Mouse (Mus musculus): Measurements from ENCODE around the gene Fbxw10.

Gene Fbxw10

DNA sequence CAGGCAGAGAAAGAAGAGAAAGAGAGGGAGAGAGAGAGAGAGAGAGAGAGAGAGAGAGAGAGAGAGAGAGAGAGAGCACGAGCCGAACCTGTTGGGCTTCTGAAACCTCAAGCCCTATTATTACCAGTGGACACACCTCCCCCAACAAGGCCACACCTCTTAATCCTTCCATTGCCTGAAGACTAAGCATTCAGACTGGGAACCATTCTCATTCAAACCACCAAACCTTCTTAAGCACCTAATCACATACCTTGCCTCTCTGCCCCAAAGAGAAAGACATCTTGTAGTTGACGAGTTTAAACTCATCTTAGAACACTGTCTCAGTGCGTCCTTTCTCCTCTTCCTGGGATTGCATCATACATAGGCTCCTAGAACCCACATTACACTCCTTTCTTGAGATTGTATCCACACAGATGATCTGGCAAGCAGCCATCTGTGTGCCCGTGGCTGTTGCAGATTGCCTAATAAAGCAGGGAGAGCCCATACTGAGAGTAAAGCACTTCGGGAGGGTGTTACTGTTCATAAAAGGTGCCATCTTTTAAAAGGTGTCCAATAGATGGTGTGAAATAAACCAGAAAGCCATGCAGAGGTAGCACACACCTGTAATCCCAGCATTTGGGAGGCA lies 57.1 kb downstream of the Fbxw10 start:
- DNase-seq (ENCODE audit: low spot score in 2 of 2) = no peak

DNA sequence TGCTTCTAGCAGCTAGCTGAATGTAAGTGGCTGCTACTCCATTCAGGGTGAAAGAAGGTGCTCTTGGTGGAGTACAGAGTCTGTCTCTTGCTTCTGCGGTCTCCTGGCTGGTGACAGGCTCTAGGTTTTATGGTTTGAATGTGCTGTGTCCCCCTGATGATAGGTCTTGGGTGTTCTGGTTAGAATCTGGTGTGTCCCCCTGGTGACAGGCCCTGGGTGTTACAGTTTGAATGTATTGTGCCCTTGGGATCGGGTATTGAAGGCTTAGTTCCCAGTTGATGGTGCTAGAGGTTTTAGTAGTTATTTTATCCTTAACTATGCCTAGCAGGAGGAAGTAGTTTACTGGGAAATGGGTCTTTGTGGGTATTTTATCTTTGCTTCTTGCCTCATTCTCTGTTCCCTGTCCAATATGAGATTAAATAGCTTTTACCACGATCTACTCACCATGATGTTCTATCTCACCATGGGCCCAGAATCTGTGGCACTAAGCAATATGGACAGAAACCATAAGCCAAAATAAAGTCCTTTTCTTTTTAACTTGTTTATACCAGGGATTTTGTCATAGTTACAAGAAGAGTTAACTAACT lies 62.9 kb downstream of the Fbxw10 start:
- DNase-seq (ENCODE audit: low spot score in 2 of 2) = no peak

DNA sequence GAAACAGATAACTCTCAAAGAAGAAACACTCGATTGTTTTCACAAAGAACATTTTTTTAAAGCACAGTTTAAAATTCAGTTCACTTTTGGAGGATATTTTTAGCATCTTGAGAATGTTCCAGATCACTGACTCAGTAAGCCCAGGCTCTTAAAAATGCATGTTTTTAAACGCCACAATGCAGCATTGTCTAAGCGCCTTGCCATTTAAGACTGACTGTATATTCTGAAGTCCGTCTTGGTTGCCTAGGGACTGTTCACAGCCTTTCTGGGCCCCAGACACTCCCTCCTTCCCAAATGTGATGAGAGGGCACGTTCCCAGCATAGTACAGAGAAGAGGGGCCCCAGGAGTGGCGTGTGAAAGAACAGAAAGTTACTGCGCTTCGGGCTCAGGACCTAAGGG lies 64.5 kb downstream of the Fbxw10 start:
- DNase-seq (ENCODE audit: low spot score in 2 of 2) = peak; percentile 12 to 14

DNA sequence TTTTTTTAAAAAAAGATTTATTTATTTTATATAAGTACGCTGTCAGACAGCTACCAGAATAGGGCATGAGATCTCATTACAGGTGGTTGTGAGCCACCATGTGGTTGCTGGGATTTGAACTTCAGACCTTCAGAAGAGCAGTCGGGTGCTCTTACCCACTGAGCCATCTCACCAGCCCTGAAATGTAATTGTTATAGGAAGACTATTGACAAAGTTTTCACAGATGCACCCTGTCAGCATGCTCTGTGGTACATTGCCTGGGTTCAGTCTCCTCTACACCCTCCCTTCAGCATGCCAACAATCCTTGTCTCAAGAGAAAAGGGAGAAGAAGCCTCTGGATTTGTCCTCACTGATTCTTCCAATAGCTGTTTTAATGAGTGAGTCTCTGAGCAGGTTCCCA lies 66.3 kb downstream of the Fbxw10 start:
- no peak for DNase-seq (ENCODE audit: low spot score in 2 of 2)

DNA sequence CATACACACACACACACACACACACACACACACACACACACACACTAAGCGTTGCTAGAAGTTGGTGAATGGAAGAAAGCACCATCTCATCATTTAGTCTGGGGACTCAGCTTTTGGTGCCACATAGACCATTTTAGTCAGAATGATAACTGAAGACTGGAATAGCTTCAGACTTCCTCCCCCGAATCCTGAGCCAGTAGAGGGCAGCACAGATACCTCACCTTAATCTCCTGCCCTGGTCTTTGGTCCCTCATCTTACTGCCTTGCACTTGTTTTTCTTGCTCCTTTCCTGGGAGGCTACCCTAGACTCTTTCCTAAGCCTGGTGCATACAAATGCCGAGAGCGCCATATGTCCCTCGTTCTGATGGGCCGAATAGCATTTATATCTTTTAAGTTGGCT lies 67.7 kb downstream of the Fbxw10 start:
- peak in 1 of 2 experiments; percentile 22 for DNase-seq (ENCODE audit: low spot score in 2 of 2)

DNA sequence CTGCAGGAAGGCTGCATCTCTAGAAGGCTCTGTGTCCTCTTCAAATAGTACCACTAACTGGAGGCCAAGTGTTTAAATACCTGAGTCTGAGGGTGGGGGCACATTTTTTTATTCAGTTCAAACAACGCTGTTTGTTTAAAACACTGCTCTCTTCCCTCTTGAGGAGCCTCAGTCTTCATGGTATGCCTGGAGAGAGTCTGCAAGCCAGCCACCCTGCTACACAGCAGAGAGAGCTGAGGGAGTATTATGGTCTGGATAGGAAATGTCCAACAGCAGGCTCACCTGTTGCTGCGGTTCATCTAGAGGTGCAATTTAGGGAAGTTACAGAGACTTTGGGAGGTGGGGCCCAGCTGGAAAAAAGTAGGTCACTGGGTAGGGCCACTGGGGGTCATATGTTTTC lies 68.6 kb downstream of the Fbxw10 start:
- DNase-seq (ENCODE audit: low spot score in 2 of 2) = no peak

DNA sequence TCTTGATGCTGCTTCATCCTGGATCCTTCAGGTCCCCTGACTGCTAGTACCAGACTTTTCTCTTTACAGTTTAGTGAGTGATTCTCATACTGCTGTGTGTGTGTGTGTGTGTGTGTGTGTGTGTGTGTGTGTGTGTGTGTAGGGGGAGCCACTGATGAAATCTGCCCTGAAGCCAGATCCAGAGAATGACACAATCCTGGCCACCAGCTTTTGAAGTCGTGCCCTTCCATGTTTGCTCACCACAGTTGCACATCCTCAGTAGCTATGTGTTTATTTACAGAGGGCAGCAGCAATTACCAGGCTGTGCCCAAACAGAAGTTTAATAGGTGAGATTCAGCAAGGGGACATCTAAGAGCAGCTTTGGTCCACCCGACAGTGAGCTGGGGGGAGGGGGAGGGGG lies 69.9 kb downstream of the Fbxw10 start:
- DNase-seq (ENCODE audit: low spot score in 2 of 2) = no peak

DNA sequence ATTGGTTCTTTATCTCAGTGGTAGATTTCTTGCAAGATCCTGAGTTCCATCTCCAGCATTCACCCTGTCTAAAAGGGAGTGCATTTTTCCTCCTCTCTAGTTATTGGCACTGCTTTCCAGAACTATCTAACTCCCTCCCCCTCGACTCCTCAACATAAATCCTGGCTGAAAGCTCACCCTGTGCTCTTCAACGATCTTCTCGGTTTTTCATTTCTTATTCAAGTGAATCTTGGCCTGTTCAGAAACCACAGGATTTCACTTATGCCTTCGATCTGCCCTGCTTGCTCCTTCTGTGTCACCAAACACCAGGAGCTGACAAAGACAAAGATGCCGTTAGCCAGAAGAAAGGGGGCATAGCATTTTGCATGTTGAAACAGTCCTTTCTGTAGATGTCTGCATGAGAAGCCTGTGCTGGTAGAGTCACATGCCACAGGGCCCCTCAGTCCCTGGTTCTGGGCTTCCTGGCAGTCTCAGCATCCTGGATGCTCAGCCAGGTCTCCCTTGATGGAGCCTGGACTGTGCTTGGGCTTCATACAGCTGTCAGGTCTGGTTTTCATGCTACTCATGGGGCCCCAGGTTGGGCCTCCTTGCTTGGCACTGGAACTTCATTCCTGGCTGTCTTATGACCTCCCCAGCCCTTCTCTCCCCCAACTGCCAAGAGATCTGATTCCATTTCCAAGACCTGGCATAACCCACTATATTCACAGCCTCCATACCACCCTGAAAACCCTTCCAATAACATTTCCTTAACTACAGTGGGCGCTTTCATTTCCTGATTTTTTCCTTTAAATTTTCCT lies 73.3 kb downstream of the Fbxw10 start:
- DNase-seq (ENCODE audit: low spot score in 2 of 2) = no peak

DNA sequence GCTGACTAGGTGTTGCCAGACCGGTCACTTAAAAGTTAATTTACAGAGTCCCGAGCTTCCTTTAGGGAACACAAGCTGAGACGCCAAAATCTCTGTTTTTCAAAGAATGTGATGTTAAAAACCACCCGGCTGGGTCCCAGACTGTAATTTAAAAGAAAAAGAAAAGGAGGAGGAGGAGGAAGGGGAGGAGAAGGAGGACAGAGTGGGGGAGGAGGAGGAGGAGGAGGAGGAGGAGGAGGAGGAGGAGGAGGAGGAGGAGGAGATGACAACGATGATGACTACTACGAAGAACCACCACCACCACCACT lies 73.8 kb downstream of the Fbxw10 start:
- no peak for DNase-seq (ENCODE audit: low spot score in 2 of 2)

DNA sequence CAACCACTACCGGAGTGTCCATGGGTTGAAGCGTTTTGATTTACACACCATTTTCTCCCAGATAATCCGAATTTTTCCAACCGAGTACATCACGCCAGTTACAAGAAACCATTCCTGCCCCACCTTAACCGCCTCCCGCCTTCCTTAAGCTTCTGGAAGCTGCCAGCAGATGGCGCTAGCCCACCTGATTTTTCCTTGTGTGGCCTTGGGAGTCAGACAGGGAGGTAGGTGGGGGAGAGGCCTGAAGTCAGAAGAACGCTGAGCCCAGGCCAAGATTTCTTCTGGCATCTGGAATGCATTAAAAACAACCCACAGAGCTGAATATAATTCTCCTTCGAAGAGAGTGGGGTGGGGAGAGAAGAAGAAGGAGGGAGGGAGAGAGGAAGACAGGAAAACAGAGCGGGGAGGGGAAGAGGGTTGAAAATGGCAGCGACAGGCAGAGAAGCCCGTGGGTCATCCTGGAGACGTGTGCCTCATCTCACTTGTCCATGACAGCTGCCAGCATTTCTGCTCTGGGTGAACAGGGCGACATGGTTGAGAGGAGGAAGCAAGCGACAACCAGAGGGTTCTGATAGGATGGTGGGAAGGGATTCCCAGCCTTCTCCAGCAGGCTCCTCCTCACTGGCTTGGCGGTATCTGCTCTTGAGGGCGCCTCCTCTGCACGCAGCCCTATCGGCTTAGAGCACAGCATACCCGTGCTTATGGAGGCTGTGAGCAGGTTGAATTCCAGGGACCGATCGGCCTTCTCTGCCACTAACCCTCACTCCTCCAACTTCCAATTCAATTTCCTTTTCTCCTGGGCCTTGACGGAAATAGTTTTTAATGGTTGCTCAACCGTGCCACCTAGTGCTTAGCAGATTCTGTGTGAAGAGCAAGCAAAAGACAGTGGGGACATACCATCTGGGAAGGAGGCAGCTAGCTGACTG lies 74.4 kb downstream of the Fbxw10 start:
- DNase-seq (ENCODE audit: low spot score in 2 of 2) = peak; percentile 95 to 97

DNA sequence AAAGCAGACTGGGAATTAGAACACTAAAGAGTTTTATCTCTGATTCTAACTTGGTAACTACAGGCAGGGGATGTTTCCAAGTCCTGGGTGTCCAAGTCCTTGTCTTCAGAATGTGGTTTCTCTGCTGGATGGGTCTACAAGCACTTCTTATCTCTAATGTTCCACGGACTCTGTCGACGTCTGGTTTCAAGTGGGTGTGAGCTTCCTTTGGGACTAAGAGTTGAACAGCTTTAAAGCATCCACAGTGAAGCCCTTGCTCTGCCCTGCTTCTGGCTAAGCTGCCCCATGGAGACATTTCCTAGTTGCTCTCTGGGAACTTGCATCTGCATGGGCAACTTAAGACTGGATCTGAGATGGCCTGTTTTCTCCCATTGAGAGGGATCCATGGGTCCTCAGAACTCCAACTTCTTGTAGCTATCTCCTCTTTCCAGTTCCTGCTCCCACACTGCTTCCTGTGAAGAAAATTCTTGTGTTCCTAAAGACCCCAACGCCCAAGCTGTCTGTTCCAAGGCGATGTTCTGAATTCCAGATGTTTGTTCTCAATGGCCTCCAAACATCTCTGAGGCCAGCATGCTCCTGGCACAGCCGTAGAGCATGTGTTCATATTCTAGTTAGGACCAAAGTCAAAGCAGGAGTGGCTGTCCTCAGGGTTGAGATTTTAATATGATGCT lies 77.4 kb downstream of the Fbxw10 start:
- DNase-seq (ENCODE audit: low spot score in 2 of 2) = no peak

All from right cerebral cortex, adult 2 months (tissue).